Mouse (Mus musculus) kidney, postnatal 0 days (tissue): ENCODE measurements around the gene Fzr1. TPM values are rescaled to one million over a fixed set of nuclear protein-coding genes. Genes with fewer than 3 reads are reported as not detected.

ENCODE experiments used
- ATAC-seq: fragments of 200-750 bp; cut with Nextera tagmentation; replicated peaks from 2 replicates; pipeline ENCODE4 v1.8.0; 2017; ENCODE audit warnings: low read depth, moderate number of reproducible peaks, moderate TSS enrichment, moderate library complexity; ENCODE audit not compliant: low FRiP score
- DNase-seq: peaks from one replicate; pipeline ENCODE4 v3.0.0-alpha.2; 2016; ENCODE audit warnings: low spot score
- H3K27ac ChIP-seq: fragments of 300-500 bp; sonication (generic); 2 replicates; pipeline ENCODE4 v1.5.1; 2014; ENCODE audit warnings: mild to moderate bottlenecking
- H3K27me3 ChIP-seq: fragments of 300-500 bp; sonication (generic); 2 replicates; pipeline ENCODE4 v1.6.1; 2014; ENCODE audit warnings: low read length, mixed read lengths; ENCODE audit not compliant: insufficient read depth
- H3K36me3 ChIP-seq: fragments of 300-500 bp; sonication (generic); 2 replicates; pipeline ENCODE4 v1.6.1; 2014; ENCODE audit warnings: low read length, mixed read lengths; ENCODE audit not compliant: insufficient read depth
- H3K4me1 ChIP-seq: fragments of 300-500 bp; sonication (generic); replicated peaks from 2 replicates; pipeline ENCODE4 v1.6.1; 2014; ENCODE audit warnings: antibody characterized with exemption, low read length, mixed read lengths; ENCODE audit not compliant: insufficient read depth
- H3K4me2 ChIP-seq: fragments of 300-500 bp; sonication (generic); 2 replicates; pipeline ENCODE4 v1.6.1; 2014; ENCODE audit warnings: mild to moderate bottlenecking, low read length, moderate library complexity, mixed read lengths
- H3K4me3 ChIP-seq: fragments of 300-500 bp; sonication (generic); replicated peaks from 2 replicates; pipeline ENCODE4 v1.5.1; 2014; ENCODE audit warnings: low read depth, low read length
- H3K9ac ChIP-seq: fragments of 300-500 bp; sonication (generic); 2 replicates; pipeline ENCODE4 v1.6.1; 2014; ENCODE audit warnings: low read depth, low read length
- H3K9me3 ChIP-seq: fragments of 300-500 bp; sonication (generic); replicated peaks from 2 replicates; pipeline ENCODE4 v1.6.1; 2016; ENCODE audit warnings: low read length, inconsistent platforms, mixed read lengths
- CTCF ChIP-seq: IDR thresholded peaks from 2 replicates; pipeline ENCODE4 v1.5.1; 2016; ENCODE audit warnings: antibody characterized with exemption, low read depth, mild to moderate bottlenecking, moderate library complexity
- WGBS: fragments of 180-500 bp; shearing (Covaris S2); extraction: QIAGEN DNeasy Blood & Tissue Kit; methylation state at CpG from one replicate; pipeline ENCODE4 v1.1.7; 2014; 5-methylcytosine and 5-hydroxymethylcytosine counted together
- polyA plus RNA-seq: library from polyadenylated mRNA; unstranded; fragments of >200 nt; fragmentation: Nextera tagmentation; extraction: Ambion mirVana; gene quantifications from 2 replicates; pipeline ENCODE4 v1.2.1, GENCODE M21; 2015

The Fzr1 gene
- polyA plus RNA-seq, 1 experiment from 2014 or later, result 70.6 TPM

DNA sequence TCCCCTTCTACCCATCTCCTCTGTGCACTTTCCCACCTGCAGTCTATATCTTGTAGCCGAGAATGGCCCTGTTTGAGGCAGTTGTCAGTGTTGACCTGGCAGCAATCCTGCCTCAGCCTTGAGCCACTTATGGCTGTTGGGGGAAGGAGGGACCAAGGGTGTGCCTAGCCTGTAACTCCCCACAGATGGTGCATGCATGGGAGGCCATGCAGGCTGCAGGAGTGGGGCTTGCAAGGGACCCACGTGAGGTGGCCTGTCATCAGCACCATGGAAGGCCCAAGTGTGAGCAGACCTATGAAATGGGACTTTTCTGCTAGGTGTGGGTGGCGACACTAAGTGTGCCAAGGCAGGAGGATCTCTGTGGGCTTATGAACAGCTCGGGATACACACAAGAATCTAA lies 13.2 kb downstream of the Fzr1 start:
- no peaks in the 10 kb centered on the region for H3K27me3 ChIP-seq
- peak overlapping the region; percentile 52; the same call in 1 of the 2 replicates for H3K4me2 ChIP-seq
- WGBS, result 42% methylated on average over 4 of the region's 4 CpGs
- TF ChIP-seq CTCF, result no peak
- H3K27ac ChIP-seq, result no peak overlapping the region
- H3K9ac ChIP-seq, result peak overlapping the region; percentile 39; the same call in 1 of the 2 replicates
- peaks cover 34% of the 10 kb centered on the region for H3K36me3 ChIP-seq
- peaks cover 18% of the 10 kb centered on the region for H3K4me1 ChIP-seq
- ATAC-seq, result no peak
- H3K4me3 ChIP-seq, result no peak overlapping the region
- H3K9me3 ChIP-seq, result no peaks in the 10 kb centered on the region
- no peak for DNase-seq

DNA sequence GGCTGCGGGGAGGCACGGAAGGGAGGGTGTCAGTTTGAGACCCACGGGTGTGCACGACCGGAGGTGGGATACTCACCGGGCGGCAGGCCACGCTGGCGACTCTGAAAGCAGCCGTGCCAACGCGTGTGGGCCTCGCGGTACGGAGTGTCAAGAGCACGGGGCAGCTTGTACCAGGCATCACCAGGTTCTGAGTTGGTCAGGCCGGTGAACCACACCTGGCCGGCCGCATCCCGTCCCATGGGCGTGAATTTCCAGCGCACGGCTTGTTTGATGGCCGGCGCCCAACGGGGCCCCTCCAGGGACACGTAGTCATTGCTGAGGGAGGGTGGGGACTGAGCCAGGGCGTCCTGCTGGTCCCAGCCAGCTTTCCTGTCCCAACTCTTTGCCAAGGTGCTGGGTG lies 13.7 kb downstream of the Fzr1 start:
- Histone ChIP-seq H3K4me1 (peaks cover 18% of the 10 kb centered on the region), H3K9ac (peak overlapping the region; percentile 39; the same call in 1 of the 2 replicates), H3K36me3 (peaks cover 30% of the 10 kb centered on the region), H3K27me3 (no peaks in the 10 kb centered on the region), H3K4me3 (peak overlapping the region; percentile 12), H3K9me3 (no peaks in the 10 kb centered on the region), H3K27ac (no peak overlapping the region), H3K4me2 (peak overlapping the region; percentile 52)
- ATAC-seq, result no peak
- DNase-seq, result no peak
- 9% methylated on average over 28 of the region's 28 CpGs for WGBS
- no peak for TF ChIP-seq CTCF

DNA sequence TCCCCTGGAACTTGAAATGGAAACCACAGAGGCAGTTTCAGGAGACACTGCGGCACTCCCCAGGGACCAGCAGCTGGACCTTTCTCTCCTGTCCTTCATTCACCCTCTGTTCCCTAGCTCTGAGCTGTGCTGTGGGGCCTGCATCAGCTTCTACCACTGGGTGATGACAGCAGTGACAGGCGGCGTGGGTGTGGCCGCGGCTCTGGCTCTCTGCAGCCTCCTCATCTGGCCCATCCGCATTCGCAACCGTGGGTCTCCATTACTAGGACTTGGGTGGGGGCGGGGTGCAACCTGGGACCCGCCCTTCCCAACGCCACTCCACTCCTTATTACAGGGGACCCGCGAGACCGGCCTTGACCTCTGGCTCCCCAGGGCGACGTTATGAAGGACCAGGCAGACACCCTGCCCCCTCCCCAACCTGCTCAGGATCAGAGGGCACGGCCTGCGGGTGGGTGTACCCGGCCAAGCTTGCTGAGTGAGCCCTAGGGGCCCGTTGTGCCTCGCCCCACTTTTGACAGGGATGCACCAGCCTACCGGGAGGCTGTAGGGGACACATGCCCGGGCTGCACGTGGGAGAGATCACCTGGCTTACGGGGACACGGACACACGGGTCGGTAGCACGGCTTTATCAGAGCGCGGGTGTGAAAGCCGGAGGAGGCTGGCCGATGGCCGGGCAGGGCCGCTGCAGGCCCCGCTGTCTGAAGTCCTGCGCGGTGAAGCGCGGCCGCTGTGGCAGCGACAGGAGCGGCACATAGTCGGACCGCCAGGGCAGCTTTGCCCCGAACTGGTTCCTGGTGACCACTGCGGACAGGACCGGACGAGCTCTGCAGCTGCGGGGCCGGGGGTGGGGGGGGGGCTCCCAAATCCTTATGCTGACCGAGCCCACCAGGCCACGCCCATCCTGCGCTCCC lies 14.6 kb downstream of the Fzr1 start:
- Histone ChIP-seq H3K4me1 (peaks cover 23% of the 10 kb centered on the region), H3K9ac (peak overlapping the region; percentile 29; the same call in 1 of the 2 replicates), H3K9me3 (no peaks in the 10 kb centered on the region), H3K27me3 (no peaks in the 10 kb centered on the region), H3K27ac (no peak overlapping the region), H3K4me3 (peak overlapping the region; percentile 12), H3K36me3 (peaks cover 20% of the 10 kb centered on the region), H3K4me2 (peak overlapping the region; percentile 52)
- no peak for DNase-seq
- whole genome bisulfite sequencing, result 10% methylated on average over 54 of the region's 54 CpGs
- TF ChIP-seq CTCF, result no peak
- ATAC-seq, result peak; percentile 10; the same call in 1 of the 2 replicates

DNA sequence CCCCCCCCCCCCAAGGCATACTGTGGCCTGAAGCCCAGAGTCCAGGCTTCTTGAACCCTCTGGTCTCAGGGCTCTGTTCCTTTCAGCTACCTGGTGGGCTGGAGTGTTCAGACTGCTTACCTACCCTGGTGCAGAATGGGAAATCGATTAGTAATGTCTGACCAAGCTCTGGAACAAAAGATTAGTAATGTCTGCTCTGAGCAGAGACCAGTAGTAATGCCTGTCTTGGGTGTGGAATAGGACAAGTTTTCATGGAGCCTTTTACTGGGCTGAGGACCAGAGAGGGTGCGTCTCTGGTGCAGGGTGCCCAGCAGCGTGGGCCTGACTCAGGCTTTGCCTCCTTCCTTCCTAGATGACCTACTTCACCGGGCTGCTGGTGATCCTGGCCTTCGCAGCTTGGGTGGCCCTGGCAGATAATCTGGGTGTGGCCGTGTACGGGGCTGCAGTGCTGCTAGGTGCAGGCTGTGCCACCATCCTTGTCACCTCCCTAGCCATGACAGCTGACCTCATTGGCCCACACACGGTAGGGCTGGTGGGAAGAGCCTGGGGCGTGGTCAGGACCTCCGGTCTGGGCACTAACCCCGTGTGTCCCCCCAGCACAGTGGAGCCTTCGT lies 15.9 kb downstream of the Fzr1 start:
- TF ChIP-seq CTCF, result no peak
- H3K4me3 ChIP-seq, result no peak overlapping the region
- H3K9ac ChIP-seq, result no peak overlapping the region
- WGBS, result 72% methylated on average over 12 of the region's 12 CpGs
- ATAC-seq (no peak), DNase-seq (no peak)
- no peak overlapping the region for H3K27ac ChIP-seq
- no peak overlapping the region for H3K4me2 ChIP-seq
- H3K27me3 ChIP-seq, result no peaks in the 10 kb centered on the region
- H3K9me3 ChIP-seq, result no peaks in the 10 kb centered on the region
- peaks cover 9% of the 10 kb centered on the region for H3K36me3 ChIP-seq
- peaks cover 30% of the 10 kb centered on the region for H3K4me1 ChIP-seq

DNA sequence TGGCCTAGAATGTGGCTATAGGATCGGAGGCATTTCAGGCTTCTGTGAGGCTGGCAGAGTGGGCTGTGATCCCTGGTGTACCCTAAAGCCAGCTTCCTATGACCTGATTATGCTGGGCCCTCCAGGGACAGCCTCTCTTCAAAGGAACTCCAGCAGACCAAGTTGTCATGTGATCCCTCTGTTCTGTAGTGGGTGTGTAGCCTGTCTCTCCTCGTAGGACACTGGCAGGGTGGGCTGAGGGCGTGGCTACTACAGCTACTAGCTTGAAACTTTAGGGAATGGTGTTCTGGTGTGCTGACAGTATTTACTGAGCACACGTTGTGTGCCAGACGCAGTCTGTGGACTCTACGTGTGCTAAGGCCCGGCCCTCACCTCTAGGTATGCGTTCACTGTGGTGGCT lies 17.6 kb downstream of the Fzr1 start:
- Histone ChIP-seq H3K4me2 (no peak overlapping the region), H3K4me1 (peaks cover 34% of the 10 kb centered on the region), H3K4me3 (no peak overlapping the region), H3K9me3 (no peaks in the 10 kb centered on the region), H3K9ac (no peak overlapping the region), H3K27ac (no peak overlapping the region), H3K27me3 (no peaks in the 10 kb centered on the region), H3K36me3 (no peaks in the 10 kb centered on the region)
- DNase-seq, result no peak
- TF ChIP-seq CTCF, result no peak
- WGBS, result 63% methylated on average over 8 of the region's 8 CpGs
- no peak for ATAC-seq

DNA sequence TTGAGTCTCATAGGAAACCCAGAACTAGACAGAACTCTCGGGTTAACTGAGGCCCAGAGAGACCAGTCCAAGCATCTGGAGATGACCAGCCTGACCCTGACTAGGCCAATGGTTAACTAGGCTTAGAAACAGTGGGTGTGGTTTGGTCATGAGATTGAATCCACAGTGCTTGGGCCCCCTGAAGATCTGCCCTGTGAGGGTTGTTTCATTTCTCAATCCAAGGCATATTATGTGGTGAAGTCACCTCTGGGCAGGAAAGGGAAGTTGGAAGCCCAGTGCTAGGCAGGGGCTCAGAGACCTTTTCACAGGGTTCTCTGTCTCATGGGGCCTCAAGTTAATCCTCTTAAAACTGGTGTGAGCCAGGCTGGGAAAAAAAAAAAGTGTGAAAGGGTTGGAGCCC lies 19.5 kb downstream of the Fzr1 start:
- H3K9me3 ChIP-seq, result no peaks in the 10 kb centered on the region
- no peaks in the 10 kb centered on the region for H3K27me3 ChIP-seq
- H3K4me2 ChIP-seq, result peak overlapping the region; percentile 99; the same call in 1 of the 2 replicates
- peaks cover 21% of the 10 kb centered on the region; the same call in 1 of the 2 replicates for H3K4me1 ChIP-seq
- no peak for DNase-seq
- no peak overlapping the region; the same call in 1 of the 2 replicates for H3K4me3 ChIP-seq
- no peaks in the 10 kb centered on the region for H3K36me3 ChIP-seq
- 53% methylated on average over 1 of the region's 1 CpGs for WGBS
- 0 out of 2 replicates have a peak overlapping the region, but pooled peaks have one; percentile 78 for H3K9ac ChIP-seq
- ATAC-seq, result no peak
- TF ChIP-seq CTCF, result no peak
- H3K27ac ChIP-seq, result peak overlapping the region; percentile 8
